Mouse (Mus musculus) right cerebral cortex, postnatal 36 days (tissue): Measurements from ENCODE around the gene Jagn1.

Source experiments
- DNase-seq, 2 experiments: peaks; one replicate each; pipeline ENCODE4 v3.0.0; 2022; ENCODE audit warnings: low spot score in 2 of 2, mixed read lengths in 1 of 2

Jagn1 gene

GRCm38 (mm10) chr6:113434691-113435090 lies 7.7 kb upstream of the Jagn1 start:
- DNase-seq, result no peak

GRCm38 (mm10) chr6:113435664-113436205 lies 6.6 kb upstream of the Jagn1 start, which contains the start of gene Cidec:
Gene Cidec (minus strand): TSS chr6:113435760.
- DNase-seq, result no peak

- no peak for DNase-seq
Observed at GRCm38 (mm10) chr6:113437135-113437534, 5.2 kb upstream of the Jagn1 start.

- no peak for DNase-seq
Observed at GRCm38 (mm10) chr6:113438721-113439430, 3.5 kb upstream of the Jagn1 start.

- DNase-seq, result no peak
Observed at GRCm38 (mm10) chr6:113440686-113441085, 1.7 kb upstream of the Jagn1 start.

GRCm38 (mm10) chr6:113441147-113441680 lies 1.2 kb upstream of the Jagn1 start:
- peak; percentile 29 to 40 for DNase-seq

GRCm38 (mm10) chr6:113442087-113442441 lies 305 bp upstream of the Jagn1 start:
- no peak for DNase-seq

GRCm38 (mm10) chr6:113443091-113443490 lies 722 bp downstream of the Jagn1 start:
- DNase-seq, result no peak

GRCm38 (mm10) chr6:113444207-113444965 lies 2.0 kb downstream of the Jagn1 start:
- no peak for DNase-seq

GRCm38 (mm10) chr6:113447639-113448038 lies 5.3 kb downstream of the Jagn1 start:
- DNase-seq, result no peak

GRCm38 (mm10) chr6:113451839-113452238 lies 9.5 kb downstream of the Jagn1 start:
- no peak for DNase-seq

- DNase-seq, result no peak
Observed at GRCm38 (mm10) chr6:113455007-113455406, 12.6 kb downstream of the Jagn1 start.

- DNase-seq, result no peak
Observed at GRCm38 (mm10) chr6:113457952-113458534, 15.7 kb downstream of the Jagn1 start, which contains the start of gene Il17re. Gene Il17re (plus strand): TSS chr6:113458484.

GRCm38 (mm10) chr6:113458635-113459034 lies 16.3 kb downstream of the Jagn1 start:
- DNase-seq, result no peak

- DNase-seq, result no peak
Observed at GRCm38 (mm10) chr6:113464040-113464439, 21.7 kb downstream of the Jagn1 start.

- DNase-seq, result no peak
Observed at GRCm38 (mm10) chr6:113465602-113466001, 23.2 kb downstream of the Jagn1 start.

GRCm38 (mm10) chr6:113468512-113468911 lies 26.1 kb downstream of the Jagn1 start:
- DNase-seq, result no peak

GRCm38 (mm10) chr6:113469021-113469420 lies 26.7 kb downstream of the Jagn1 start:
- DNase-seq, result no peak

- DNase-seq, result no peak
Observed at GRCm38 (mm10) chr6:113469432-113469831, 27.1 kb downstream of the Jagn1 start.

- DNase-seq, result no peak
Observed at GRCm38 (mm10) chr6:113471297-113471936, 29.0 kb downstream of the Jagn1 start, which contains the start of gene Il17rc. Gene Il17rc (plus strand): TSS chr6:113471427.

GRCm38 (mm10) chr6:113472061-113472460 lies 29.7 kb downstream of the Jagn1 start:
- no peak for DNase-seq

GRCm38 (mm10) chr6:113473246-113473645 lies 30.9 kb downstream of the Jagn1 start:
- DNase-seq, result no peak
